Mouse (Mus musculus) activated CD4-positive, CD25-positive, alpha-beta regulatory T cell, adult 4 months (primary cell): ENCODE data around the gene Il6st. TPM values are rescaled to one million over a fixed set of nuclear protein-coding genes. Genes with fewer than 3 reads are reported as not detected.

Experiments used
- ATAC-seq: one replicate; pipeline ENCODE4 v1.8.0; 2017
- polyA plus RNA-seq, 2 experiments: library from polyadenylated mRNA; unstranded; fragments of 100-300 nt; shearing (Covaris generic); gene quantifications; one replicate each; pipeline ENCODE4 v1.2.1; 2017

Il6st gene
- polyA plus RNA-seq, 2 experiments from 2014 or later = 29.5 to 37.5 TPM

GRCm38 (mm10) chr13:112529893-112530292 lies 66.0 kb downstream of the Il6st start:
- peak; percentile 69 for ATAC-seq

- no peak for ATAC-seq
These were observed 68.4 kb downstream of the Il6st start for GRCm38 (mm10) chr13:112532235-112532634.

GRCm38 (mm10) chr13:112533556-112533955 lies 69.7 kb downstream of the Il6st start:
- no peak for ATAC-seq

- ATAC-seq = no peak
These were observed 72.7 kb downstream of the Il6st start for GRCm38 (mm10) chr13:112536611-112537010.

- no peak for ATAC-seq
These were observed 73.2 kb downstream of the Il6st start for GRCm38 (mm10) chr13:112537065-112537464.

GRCm38 (mm10) chr13:112540616-112541015 lies 76.7 kb downstream of the Il6st start:
- no peak for ATAC-seq

- ATAC-seq = no peak
These were observed 77.5 kb downstream of the Il6st start for GRCm38 (mm10) chr13:112541223-112541975.

- ATAC-seq = no peak
These were observed 88.0 kb downstream of the Il6st start for GRCm38 (mm10) chr13:112551641-112552548.

- no peak for ATAC-seq
These were observed 89.4 kb downstream of the Il6st start for GRCm38 (mm10) chr13:112553304-112553703.

GRCm38 (mm10) chr13:112556501-112556900 lies 92.6 kb downstream of the Il6st start:
- no peak for ATAC-seq

Other genes starting within 250 kb of the Il6st start
- 10 to 100 TPM in 1 of 2 experiments, 1 to 10 TPM in 1; 8.3 to 15.4 TPM for gene Ankrd55, start 175.6 kb upstream of the Il6st start, polyA plus RNA-seq
- under 1 TPM in 1 of 2 experiments, not detected in 1; 0.17 TPM for gene Il31ra, start 130.3 kb downstream of the Il6st start, polyA plus RNA-seq
- gene Ddx4, start 188.4 kb downstream of the Il6st start, polyA plus RNA-seq = not detected
- 10 to 100 TPM; 19.8 to 30.0 TPM for gene Slc38a9, start 196.7 kb downstream of the Il6st start, polyA plus RNA-seq